Mouse (Mus musculus) liver, embryonic 13.5 days (tissue): ENCODE data around the gene Gtpbp3. TPM values are rescaled to one million over a fixed set of nuclear protein-coding genes. Genes with fewer than 3 reads are reported as not detected.

Experiments
- ATAC-seq: fragments of 200-750 bp; cut with Nextera tagmentation; 2 replicates; pipeline ENCODE4 v1.8.0; 2017; ENCODE audit warnings: low read depth, mild to moderate bottlenecking, moderate number of reproducible peaks, moderate library complexity
- DNase-seq: peaks from one replicate; pipeline ENCODE4 v3.0.0; 2022
- H3K27ac ChIP-seq: fragments of 300-500 bp; sonication (generic); 2 replicates; pipeline ENCODE4 v1.5.1; 2015; ENCODE audit warnings: moderate library complexity, mild to moderate bottlenecking, inconsistent platforms
- H3K27me3 ChIP-seq: fragments of 300-500 bp; sonication (generic); 2 replicates; pipeline ENCODE4 v1.6.1; 2015; ENCODE audit warnings: mild to moderate bottlenecking, inconsistent platforms
- H3K36me3 ChIP-seq: fragments of 300-500 bp; sonication (generic); 2 replicates; pipeline ENCODE4 v1.6.1; 2015; ENCODE audit warnings: mild to moderate bottlenecking, inconsistent platforms
- H3K4me1 ChIP-seq: fragments of 300-500 bp; sonication (generic); replicated peaks from 2 replicates; pipeline ENCODE4 v1.6.1; 2015; ENCODE audit warnings: inconsistent platforms
- H3K4me2 ChIP-seq: fragments of 300-500 bp; sonication (generic); 2 replicates; pipeline ENCODE4 v1.6.1; 2015; ENCODE audit warnings: inconsistent platforms, mild to moderate bottlenecking, moderate library complexity
- H3K4me3 ChIP-seq: fragments of 300-500 bp; sonication (generic); replicated peaks from 2 replicates; pipeline ENCODE4 v1.5.1; 2015; ENCODE audit warnings: mild to moderate bottlenecking, inconsistent platforms
- H3K9ac ChIP-seq: fragments of 300-500 bp; sonication (generic); 2 replicates; pipeline ENCODE4 v1.6.1; 2015; ENCODE audit warnings: mild to moderate bottlenecking, inconsistent platforms
- H3K9me3 ChIP-seq: fragments of 300-500 bp; sonication (generic); replicated peaks from 2 replicates; pipeline ENCODE4 v1.6.1; 2016; ENCODE audit warnings: inconsistent platforms
- WGBS: fragments of 180-500 bp; shearing (Covaris S2); methylation state at CpG from one replicate; pipeline ENCODE4 v1.1.7; 2015; ENCODE audit not compliant: insufficient replicate concordance; 5-methylcytosine and 5-hydroxymethylcytosine counted together
- polyA plus RNA-seq: library from polyadenylated mRNA; unstranded; fragments of >200 nt; fragmentation: Nextera tagmentation; extraction: Ambion mirVana; gene quantifications from 2 replicates; pipeline ENCODE4 v1.2.1, GENCODE M21; 2015

The Gtpbp3 gene
- polyA plus RNA-seq, 1 experiment from 2014 or later = 6.8 TPM

DNA sequence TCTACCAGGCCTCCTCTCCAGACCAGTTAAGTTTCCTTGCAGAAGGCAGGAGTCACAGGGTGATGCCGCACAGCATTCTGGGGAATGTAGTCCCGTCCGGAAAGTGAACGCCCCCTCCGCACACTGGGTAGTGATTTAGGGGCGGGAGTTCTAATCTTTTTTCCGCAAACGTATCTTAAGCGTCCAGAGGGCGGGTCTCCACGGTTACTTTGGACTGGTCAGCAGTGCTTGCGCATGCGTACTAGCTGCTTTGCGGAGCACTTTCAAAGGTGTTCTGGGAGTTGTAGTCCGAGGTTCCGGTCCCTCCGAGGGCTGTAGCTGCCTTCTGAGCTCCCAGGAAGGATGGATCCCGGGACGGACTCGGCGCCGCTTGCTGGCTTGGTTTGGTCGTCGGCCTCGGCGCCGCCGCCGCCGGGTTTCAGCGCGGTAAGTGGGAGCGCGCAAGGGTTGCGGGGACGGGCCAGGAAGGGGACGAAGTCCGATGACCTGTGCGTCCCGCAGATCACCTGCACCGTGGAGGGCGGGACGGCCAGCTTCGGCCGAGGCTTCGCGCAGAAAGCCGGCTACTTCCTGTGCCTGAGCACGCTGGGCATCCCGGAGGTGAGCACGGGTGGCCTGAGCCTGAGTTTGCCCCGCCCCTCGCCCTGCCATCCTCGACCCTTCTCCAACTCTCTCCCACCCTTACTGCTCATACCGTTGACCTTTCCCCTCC, 54.9 kb downstream of the Gtpbp3 start, which contains the start of gene Mvb12a:
Mvb12a (plus strand) TSS at position 291 of the 712 bp plus-strand sequence.
- WGBS = under 1% methylated on average over 55 of the region's 55 CpGs
- ATAC-seq = peak; percentile 93
- H3K36me3 ChIP-seq = peaks cover 20% of the 10 kb centered on the region
- peak within 1 kb of the TSS; percentile 76 for H3K4me3 ChIP-seq
- H3K4me1 ChIP-seq = peaks cover 18% of the 10 kb centered on the region
- H3K9ac ChIP-seq = peak within 1 kb of the TSS; percentile 74
- peak within 1 kb of the TSS; percentile 90 for H3K4me2 ChIP-seq
- H3K9me3 ChIP-seq = no peaks in the 10 kb centered on the region
- DNase-seq = peak; percentile 94
- peak within 1 kb of the TSS; percentile 51 for H3K27ac ChIP-seq
- no peaks in the 10 kb centered on the region for H3K27me3 ChIP-seq

DNA sequence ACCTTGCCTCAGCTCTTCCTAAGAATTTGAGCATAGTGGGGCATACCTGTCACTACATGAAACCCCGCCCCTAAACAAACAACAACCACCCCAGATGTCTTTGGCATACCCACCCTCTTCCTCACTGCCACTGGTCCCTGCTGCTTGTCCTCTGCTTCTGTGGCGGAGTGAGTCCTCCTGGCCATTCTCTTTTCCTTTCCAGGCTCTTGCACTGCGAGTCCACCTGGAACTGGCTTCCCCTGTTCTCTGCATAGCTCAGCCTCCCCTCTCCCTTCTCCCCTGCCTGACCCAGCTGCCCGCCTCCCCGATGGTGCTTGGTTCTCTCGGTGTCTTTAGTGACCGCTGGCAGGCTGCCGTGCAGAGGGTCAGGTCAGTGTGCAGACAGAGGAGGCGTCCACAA, 55.9 kb downstream of the Gtpbp3 start:
- DNase-seq (no peak), ATAC-seq (no peak)
- H3K4me3 ChIP-seq = peak overlapping the region; percentile 76
- H3K36me3 ChIP-seq = peaks cover 28% of the 10 kb centered on the region
- peaks cover 11% of the 10 kb centered on the region for H3K4me1 ChIP-seq
- H3K27me3 ChIP-seq = no peaks in the 10 kb centered on the region
- WGBS = 79% methylated on average over 9 of the region's 9 CpGs
- peak overlapping the region; percentile 90 for H3K4me2 ChIP-seq
- H3K9me3 ChIP-seq = no peaks in the 10 kb centered on the region
- H3K9ac ChIP-seq = peak overlapping the region; percentile 74; the same call in 1 of the 2 replicates
- no peak overlapping the region for H3K27ac ChIP-seq

DNA sequence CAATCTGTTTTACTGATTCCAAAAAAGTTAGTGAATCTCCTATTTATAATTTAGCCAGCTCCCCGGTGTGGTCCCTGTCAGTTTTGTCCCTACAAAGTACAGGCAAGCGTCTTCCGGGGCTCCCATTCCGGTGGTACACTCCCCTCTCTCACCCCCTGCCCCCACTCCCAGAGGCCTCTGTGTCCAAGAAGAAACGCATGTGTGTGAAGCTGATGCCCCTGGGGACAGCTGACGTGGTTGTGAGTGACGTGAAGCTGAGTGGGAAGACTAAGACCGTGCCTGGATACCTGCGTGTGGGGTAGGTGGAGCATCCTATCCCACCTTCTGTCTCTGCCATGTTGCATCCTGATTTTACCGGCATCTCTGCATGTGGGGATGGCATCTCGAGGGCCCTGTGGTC, 57.1 kb downstream of the Gtpbp3 start:
- no peak overlapping the region for H3K4me3 ChIP-seq
- H3K27ac ChIP-seq = no peak overlapping the region
- H3K4me2 ChIP-seq = no peak overlapping the region
- H3K9ac ChIP-seq = no peak overlapping the region
- H3K9me3 ChIP-seq = no peaks in the 10 kb centered on the region
- H3K4me1 ChIP-seq = peaks cover 11% of the 10 kb centered on the region
- peaks cover 28% of the 10 kb centered on the region for H3K36me3 ChIP-seq
- ATAC-seq (no peak), DNase-seq (no peak)
- no peaks in the 10 kb centered on the region for H3K27me3 ChIP-seq
- WGBS = 78% methylated on average over 11 of the region's 11 CpGs

DNA sequence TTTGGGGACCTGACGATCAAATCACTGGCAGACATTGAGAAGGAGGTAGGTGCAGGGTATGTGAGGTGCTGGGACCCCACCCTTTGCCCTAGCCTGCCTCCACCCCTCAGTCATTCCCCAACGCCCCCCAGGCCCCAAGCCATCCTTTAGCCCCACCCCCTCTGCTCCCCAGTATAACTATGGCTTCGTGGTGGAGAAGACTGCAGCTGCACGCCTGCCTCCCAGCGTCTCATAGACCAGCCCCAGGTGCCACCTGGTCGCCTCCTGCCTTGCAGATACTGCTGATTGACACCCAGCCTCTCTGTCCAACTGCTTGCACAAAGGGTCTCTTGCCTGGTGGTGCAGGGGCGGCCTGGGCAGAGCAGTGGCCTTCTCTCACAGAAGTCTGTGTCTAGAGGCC, 59.7 kb downstream of the Gtpbp3 start:
- peaks cover 28% of the 10 kb centered on the region for H3K36me3 ChIP-seq
- no peak overlapping the region for H3K4me2 ChIP-seq
- no peak overlapping the region for H3K27ac ChIP-seq
- peaks cover 11% of the 10 kb centered on the region for H3K4me1 ChIP-seq
- H3K4me3 ChIP-seq = no peak overlapping the region
- WGBS = 68% methylated on average over 7 of the region's 7 CpGs
- ATAC-seq (no peak), DNase-seq (no peak)
- no peaks in the 10 kb centered on the region for H3K27me3 ChIP-seq
- H3K9ac ChIP-seq = no peak overlapping the region
- no peaks in the 10 kb centered on the region for H3K9me3 ChIP-seq

Other genes with a start within 250 kb of the Gtpbp3 start
- 6.8 and 7.3 TPM in 2 replicates for gene Myo9b, start 215.4 kb upstream of the Gtpbp3 start, polyA plus RNA-seq
- gene Haus8, start 215.2 kb upstream of the Gtpbp3 start, polyA plus RNA-seq = 57.4 and 61.4 TPM in 2 replicates
- gene Use1, start 121.3 kb upstream of the Gtpbp3 start, polyA plus RNA-seq = 52.1 and 55.8 TPM in 2 replicates
- 4.3 and 4.4 TPM in 2 replicates for gene Ocel1, start 116.8 kb upstream of the Gtpbp3 start, polyA plus RNA-seq
- 18.8 and 19.2 TPM in 2 replicates for gene Nr2f6, start 106.1 kb upstream of the Gtpbp3 start, polyA plus RNA-seq
- 2.6 and 2.8 TPM in 2 replicates for gene Ushbp1, start 92.3 kb upstream of the Gtpbp3 start, polyA plus RNA-seq
- gene Babam1, start 91.2 kb upstream of the Gtpbp3 start, polyA plus RNA-seq = 65.1 and 74.8 TPM in 2 replicates
- gene Ankle1, start 82.1 kb upstream of the Gtpbp3 start, polyA plus RNA-seq = 39.5 and 40.9 TPM in 2 replicates
- 12.3 and 13.2 TPM in 2 replicates for gene Abhd8, start 24.4 kb upstream of the Gtpbp3 start, polyA plus RNA-seq
- 154 and 157 TPM in 2 replicates for gene Mrpl34, start 23.1 kb upstream of the Gtpbp3 start, polyA plus RNA-seq
- 50.9 and 51.6 TPM in 2 replicates for gene Dda1, start 18.9 kb upstream of the Gtpbp3 start, polyA plus RNA-seq
- gene Ano8, start 2.1 kb upstream of the Gtpbp3 start, polyA plus RNA-seq = 0.12 and 0.14 TPM in 2 replicates
- 24.3 and 28.4 TPM in 2 replicates for gene Plvap, start 23.6 kb downstream of the Gtpbp3 start, polyA plus RNA-seq
- gene Ccdc194, start 37.6 kb downstream of the Gtpbp3 start, polyA plus RNA-seq = 0.15 TPM in 2 replicates
- gene Bst2, start 49.4 kb downstream of the Gtpbp3 start, polyA plus RNA-seq = 34.1 and 36.0 TPM in 2 replicates
- gene Mvb12a, start 54.8 kb downstream of the Gtpbp3 start, polyA plus RNA-seq = 30.4 and 33.9 TPM in 2 replicates
- 0.53 and 0.66 TPM in 2 replicates for gene Tmem221, start 70.8 kb downstream of the Gtpbp3 start, polyA plus RNA-seq
- 0.13 and 0.14 TPM in 2 replicates for gene Nxnl1, start 78.5 kb downstream of the Gtpbp3 start, polyA plus RNA-seq
- 2.3 and 2.5 TPM in 2 replicates for gene Slc27a1, start 80.8 kb downstream of the Gtpbp3 start, polyA plus RNA-seq
- gene Pgls, start 104.1 kb downstream of the Gtpbp3 start, polyA plus RNA-seq = 104 and 110 TPM in 2 replicates
- gene Fam129c, start 109.5 kb downstream of the Gtpbp3 start, polyA plus RNA-seq = 0.28 and 0.80 TPM in 2 replicates
- gene Colgalt1, start 122.9 kb downstream of the Gtpbp3 start, polyA plus RNA-seq = 21.4 and 21.9 TPM in 2 replicates
- 0.20 TPM in 2 replicates for gene Unc13a, start 183.7 kb downstream of the Gtpbp3 start, polyA plus RNA-seq
- 5.7 and 6.1 TPM in 2 replicates for gene Jak3, start 188.2 kb downstream of the Gtpbp3 start, polyA plus RNA-seq
- 0.67 and 1.1 TPM in 2 replicates for gene Insl3, start 201.1 kb downstream of the Gtpbp3 start, polyA plus RNA-seq
- gene B3gnt3, start 213.7 kb downstream of the Gtpbp3 start, polyA plus RNA-seq = 3.5 and 3.7 TPM in 2 replicates
- gene Fcho1, start 237.6 kb downstream of the Gtpbp3 start, polyA plus RNA-seq = 16.6 and 16.9 TPM in 2 replicates